Mouse (Mus musculus) spleen, adult 12 weeks (tissue): ENCODE measurements around the gene Gm20897.
"Not testable (repeated sequence)": the region's sequence is repeated elsewhere in the genome, so short reads cannot be mapped to it uniquely, and the experiment has no call there.

ENCODE experiments used
- DNase-seq: peaks from one replicate; pipeline ENCODE4 v3.0.0; 2022; ENCODE audit warnings: low spot score

Gene Gm20897

GRCm38 (mm10) chrY:38502138-38502537, at the start of gene Gm20897:
Gene Gm20897, minus strand, starts transcription at chrY:38502238.
- not testable (repeated sequence) for DNase-seq
